Mouse (Mus musculus) megakaryocyte-erythroid progenitor cell, adult 5 weeks (primary cell): ENCODE data around the gene Mptx2. TPM values are rescaled to one million over a fixed set of nuclear protein-coding genes. Genes with fewer than 3 reads are reported as not detected.

ENCODE experiments used
- polyA plus RNA-seq: library from polyadenylated mRNA; stranded (reverse); fragments of >175 nt; gene quantifications from 2 replicates; pipeline ENCODE4 v1.2.3, GENCODE M21; 2012

Mptx2 gene
- polyA plus RNA-seq: not detected in 2 replicates

DNA sequence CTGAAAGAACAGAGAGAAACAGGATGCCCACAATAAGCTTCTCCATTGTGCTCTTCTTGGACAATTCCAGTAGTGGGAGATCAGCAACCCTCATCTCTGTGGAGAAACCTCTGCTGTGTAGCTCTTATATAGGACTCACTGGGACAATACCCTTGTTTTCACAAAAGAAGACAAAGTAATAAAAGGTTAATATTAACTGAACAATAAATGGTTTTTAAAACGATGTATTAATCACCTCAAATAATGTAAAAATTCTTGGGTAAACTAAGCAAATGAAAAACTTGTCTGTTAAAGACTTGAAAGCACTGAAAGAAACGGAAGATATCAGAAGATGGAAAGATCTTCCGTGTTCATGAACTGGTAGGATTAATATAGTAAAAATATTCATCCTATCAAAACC, at the start of gene Mptx2:
Gene Mptx2, minus strand, starts transcription at position 101 of the 400 bp plus-strand sequence.

DNA sequence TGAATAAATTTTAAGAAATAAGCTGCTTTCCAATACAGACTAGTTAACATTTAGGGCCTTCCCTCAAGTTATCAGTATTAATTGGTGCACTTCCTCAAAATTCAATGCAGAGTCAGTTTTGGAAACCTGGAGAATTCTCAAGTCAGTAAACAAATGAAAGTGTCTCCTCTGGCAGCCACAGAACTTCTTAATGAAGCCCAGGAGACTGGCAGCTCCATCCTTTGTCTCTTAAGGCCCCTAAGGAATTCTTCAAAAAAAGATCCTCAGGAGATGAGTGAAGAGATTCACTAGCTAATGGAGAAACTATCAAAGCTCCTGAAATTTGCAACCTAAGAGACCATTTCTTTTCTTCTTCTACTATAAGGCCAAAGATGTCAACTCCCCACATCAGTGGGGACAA, 11.9 kb downstream of the Mptx2 start, which contains the start of gene Olfr418:
Gene Olfr418, plus strand, starts transcription at position 301 of the 400 bp plus-strand sequence.

DNA sequence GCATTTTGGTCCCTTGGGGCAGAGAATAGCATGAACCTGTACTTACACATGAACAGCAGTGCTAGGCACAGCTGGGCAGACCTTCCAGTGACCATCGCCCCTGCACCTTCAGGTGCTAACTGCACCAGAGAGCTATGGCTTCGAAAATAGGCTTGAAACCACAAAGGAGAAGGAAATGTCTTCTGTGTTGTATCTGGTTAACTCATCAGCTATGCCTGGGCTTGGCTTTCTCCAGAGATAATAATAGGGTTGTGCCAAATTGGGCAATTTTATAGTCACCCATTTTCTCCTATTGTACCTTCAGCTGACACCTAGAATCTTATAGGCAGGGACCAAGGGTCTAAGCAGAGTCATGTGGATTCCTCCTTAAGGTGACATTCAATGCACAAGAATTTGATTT, 50.5 kb downstream of the Mptx2 start, which contains the start of gene Fcer1a:
Gene Fcer1a, minus strand, starts transcription at position 134 of the 400 bp plus-strand sequence.

Other genes with a start within 250 kb of the Mptx2 start
- gene Olfr1408, start 140.4 kb downstream of the Mptx2 start, polyA plus RNA-seq: not detected in 2 replicates
- not detected in 2 replicates for gene Olfr1406, start 87.1 kb downstream of the Mptx2 start, polyA plus RNA-seq
- gene Olfr218, start 80.0 kb downstream of the Mptx2 start, polyA plus RNA-seq: not detected in 2 replicates
- not detected in 2 replicates for gene Olfr1404, start 65.4 kb downstream of the Mptx2 start, polyA plus RNA-seq
- 0.15 and 0.29 TPM in 2 replicates for gene Fcer1a, start 50.6 kb downstream of the Mptx2 start, polyA plus RNA-seq
- not detected in 2 replicates for gene Olfr418, start 11.8 kb downstream of the Mptx2 start, polyA plus RNA-seq
- not detected in 2 replicates for gene Ackr1, start 56.0 kb upstream of the Mptx2 start, polyA plus RNA-seq
- 3.0 and 4.7 TPM in 2 replicates for gene Aim2, start 73.1 kb upstream of the Mptx2 start, polyA plus RNA-seq
- 0.19 and 0.34 TPM in 2 replicates for gene Cadm3, start 89.9 kb upstream of the Mptx2 start, polyA plus RNA-seq
- gene Ifi206, start 213.3 kb upstream of the Mptx2 start, polyA plus RNA-seq: 0.03 and 1.3 TPM in 2 replicates